In genomic region chr7:142060931-142061565, GRCm38 (mm10) we compare ENCODE assay signal across 8 mouse cellular contexts. TPM values are rescaled to one million over a fixed set of nuclear protein-coding genes. Genes with fewer than 3 reads are reported as not detected.
DNase-seq lines count a peak whose midpoint lies in the region; ATAC-seq and TF ChIP-seq lines count a peak whose summit lies in the region.

Gene Mob2 (minus strand): TSS chr7:142061065.

- peak; percentile 93 for ATAC-seq in cerebellum, adult (ENCODE audit: insufficient number of reproducible peaks, low FRiP score, low TSS enrichment)
- peak; percentile 97 for ATAC-seq in forebrain, embryonic 13.5 days
- peak; percentile 95 for ATAC-seq in heart, postnatal 0 days (ENCODE audit: insufficient read depth, low read depth)
- ATAC-seq in liver, embryonic 14.5 days (ENCODE audit: insufficient read depth), result peak; percentile 93
- ATAC-seq in stomach, embryonic 15.5 days (ENCODE audit: insufficient read depth, low FRiP score, low read depth), result peak; percentile 92

- no peaks in the 10 kb centered on the region for H3K9me3 ChIP-seq in E14TG2a.4 (ENCODE audit: low read length)
- H3K9me3 ChIP-seq in forebrain, embryonic 13.5 days (replicated peaks), result no peaks in the 10 kb centered on the region
- H3K9me3 ChIP-seq in heart, postnatal 0 days (replicated peaks; ENCODE audit: control insufficient read depth, low read length), result no peaks in the 10 kb centered on the region
- H3K9me3 ChIP-seq in liver, embryonic 14.5 days (ENCODE audit: control insufficient read depth, low read length), result no peaks in the 10 kb centered on the region
- H3K9me3 ChIP-seq in stomach, embryonic 15.5 days, result no peaks in the 10 kb centered on the region

- H3K4me3 ChIP-seq in E14TG2a.4 (replicated peaks; ENCODE audit: low read length), result peak within 1 kb of the TSS; percentile 88
- peak within 1 kb of the TSS; percentile 96 for H3K4me3 ChIP-seq in forebrain, embryonic 13.5 days
- peak within 1 kb of the TSS; percentile 95 for H3K4me3 ChIP-seq in heart, postnatal 0 days (ENCODE audit: low read depth, low read length)
- H3K4me3 ChIP-seq in liver, embryonic 14.5 days (ENCODE audit: insufficient read depth in 1 of 2, low read depth in 2 of 2, low read length in 2 of 2), result peak within 1 kb of the TSS; percentile 67 to 97
- H3K4me3 ChIP-seq in stomach, embryonic 15.5 days (replicated peaks), result peak within 1 kb of the TSS; percentile 98

- under 1% methylated on average over 49 of the region's 49 CpGs for WGBS in forebrain, embryonic 13.5 days
- 0% methylated on average over 35 of the region's 49 CpGs for WGBS in heart, postnatal 0 days
- WGBS in liver, embryonic 14.5 days (ENCODE audit: insufficient replicate concordance), result 0% methylated on average over 49 of the region's 49 CpGs
- under 1% methylated on average over 49 of the region's 49 CpGs for WGBS in stomach, embryonic 15.5 days

- H3K4me2 ChIP-seq in forebrain, embryonic 13.5 days, result peak within 1 kb of the TSS; percentile 96
- H3K4me2 ChIP-seq in heart, postnatal 0 days (ENCODE audit: low read depth, low read length), result peak within 1 kb of the TSS; percentile 75
- H3K4me2 ChIP-seq in liver, embryonic 14.5 days (ENCODE audit: low read depth), result peak within 1 kb of the TSS; percentile 83
- H3K4me2 ChIP-seq in stomach, embryonic 15.5 days, result peak within 1 kb of the TSS; percentile 90

- peak; percentile 73 for DNase-seq in heart, postnatal 0 days (ENCODE audit: low spot score)
- DNase-seq in kidney, postnatal 36 days, result peak; percentile 94 to 97
- DNase-seq in liver, embryonic 14.5 days (ENCODE audit: low read depth in 3 of 3, low spot score in 3 of 3), result peak; percentile 73 to 78 (median 77)
- peak; percentile 92 for DNase-seq in neural tube, embryonic 10.5 days (ENCODE audit: extremely low spot score, low spot score)

- peaks cover 29% of the 10 kb centered on the region for H3K4me1 ChIP-seq in E14TG2a.4 (replicated peaks; ENCODE audit: low read depth, low read length)
- peaks cover 19% of the 10 kb centered on the region for H3K4me1 ChIP-seq in forebrain, embryonic 13.5 days
- H3K4me1 ChIP-seq in heart, postnatal 0 days (ENCODE audit: control insufficient read depth, insufficient read depth), result peaks cover 30% of the 10 kb centered on the region
- H3K4me1 ChIP-seq in liver, embryonic 14.5 days (replicated peaks; ENCODE audit: control insufficient read depth in 2 of 2, insufficient read depth in 2 of 2, low read length in 1 of 2), result peaks cover 30 to 39% of the 10 kb centered on the region in 2 experiments
- peaks cover 35% of the 10 kb centered on the region for H3K4me1 ChIP-seq in stomach, embryonic 15.5 days

- TF ChIP-seq EP300 in heart, postnatal 0 days (IDR thresholded peaks at IDR 0.05; ENCODE audit: low read depth), result no peak
- no peak for TF ChIP-seq EP300 in liver, embryonic 14.5 days (IDR thresholded peaks at IDR 0.05; ENCODE audit: low read depth)

- H3K9ac ChIP-seq in forebrain, embryonic 13.5 days, result peak within 1 kb of the TSS; percentile 90
- peak within 1 kb of the TSS; percentile 95 for H3K9ac ChIP-seq in heart, postnatal 0 days (replicated peaks; ENCODE audit: low read depth, low read length)
- peak within 1 kb of the TSS; percentile 96 for H3K9ac ChIP-seq in liver, embryonic 14.5 days (replicated peaks)
- H3K9ac ChIP-seq in stomach, embryonic 15.5 days, result peak within 1 kb of the TSS; percentile 97

- H3K36me3 ChIP-seq in E14TG2a.4 (ENCODE audit: insufficient read depth, low read length), result peaks cover 14% of the 10 kb centered on the region
- H3K36me3 ChIP-seq in forebrain, embryonic 13.5 days (ENCODE audit: poor library complexity, severe bottlenecking), result peaks cover 7% of the 10 kb centered on the region
- 0 out of 2 replicates have a peak, but pooled peaks cover 5% of the 10 kb centered on the region for H3K36me3 ChIP-seq in heart, postnatal 0 days (replicated peaks; ENCODE audit: control insufficient read depth, insufficient read depth, low read length)
- H3K36me3 ChIP-seq in liver, embryonic 14.5 days (replicated peaks; ENCODE audit: control insufficient read depth, insufficient read depth, low read depth), result peaks cover 15% of the 10 kb centered on the region; the same call in 1 of the 2 replicates
- no peaks in the 10 kb centered on the region for H3K36me3 ChIP-seq in stomach, embryonic 15.5 days

- peak within 1 kb of the TSS; percentile 59 for H3K27ac ChIP-seq in forebrain, embryonic 13.5 days
- H3K27ac ChIP-seq in heart, postnatal 0 days (ENCODE audit: low read depth), result peak within 1 kb of the TSS; percentile 91
- peak within 1 kb of the TSS; percentile 72 for H3K27ac ChIP-seq in liver, embryonic 14.5 days
- peak within 1 kb of the TSS; percentile 76 for H3K27ac ChIP-seq in stomach, embryonic 15.5 days

- H3K27me3 ChIP-seq in E14TG2a.4 (ENCODE audit: insufficient read depth, low read length), result peaks cover 15% of the 10 kb centered on the region
- H3K27me3 ChIP-seq in forebrain, embryonic 13.5 days, result peaks cover 8% of the 10 kb centered on the region; the same call in 1 of the 2 replicates
- H3K27me3 ChIP-seq in heart, postnatal 0 days (ENCODE audit: control insufficient read depth, insufficient read depth, low read length), result no peaks in the 10 kb centered on the region
- peaks cover 3% of the 10 kb centered on the region; the same call in 1 of the 2 replicates for H3K27me3 ChIP-seq in liver, embryonic 14.5 days (ENCODE audit: control insufficient read depth, insufficient read depth, low read length)
- H3K27me3 ChIP-seq in stomach, embryonic 15.5 days (replicated peaks), result no peaks in the 10 kb centered on the region

- no peak for TF ChIP-seq CTCF in E14TG2a.4 (conservative IDR thresholded peaks at IDR 0.05; ENCODE audit: low read length)
- no peak for TF ChIP-seq CTCF in heart, postnatal 0 days (IDR thresholded peaks at IDR 0.05; ENCODE audit: low read depth)
- no peak for TF ChIP-seq CTCF in liver, embryonic 14.5 days (IDR thresholded peaks at IDR 0.05; ENCODE audit: low read depth)

RNA-seq across cellular contexts. Expression of gene Mob2, which starts in this region (rescaled TPM):
- polyA plus RNA-seq in forebrain, embryonic 13.5 days (2015; fragmentation: Nextera tagmentation; extraction: Ambion mirVana), result 51.0 and 58.1 TPM in 2 replicates
- total RNA-seq in heart, postnatal 0 days (2014; rRNA removed; ENCODE audit: low replicate concordance), result 48.3 and 53.6 TPM in 2 replicates
- polyA plus RNA-seq in heart, postnatal 0 days (2015; fragmentation: Nextera tagmentation; extraction: Ambion mirVana), result 45.5 and 49.6 TPM in 2 replicates
- polyA plus RNA-seq in liver, embryonic 14.5 days (2012; rRNA removed), result 33.9 and 41.5 TPM in 2 replicates
- polyA plus RNA-seq in liver, embryonic 14.5 days (2014; fragmentation: Nextera tagmentation; extraction: Ambion mirVana), result 68.8 and 75.6 TPM in 2 replicates
- 65.2 and 67.8 TPM in 2 replicates for polyA plus RNA-seq in stomach, embryonic 15.5 days (2015; fragmentation: Nextera tagmentation; extraction: Ambion mirVana)

Comparison
In these comparisons a context has a peak if more than half of its experiments do, and no peak if none do; other contexts are left out.
1. Peak in every context shown above with its lines: DNase-seq, ATAC-seq, H3K4me3 ChIP-seq and H3K27ac ChIP-seq.